Mouse (Mus musculus): ENCODE data around the gene Fgfr2. TPM values are rescaled to one million over a fixed set of nuclear protein-coding genes. Genes with fewer than 3 reads are reported as not detected.

Fgfr2 gene
- polyA plus RNA-seq, 1 experiment, result 14.8 TPM

DNA sequence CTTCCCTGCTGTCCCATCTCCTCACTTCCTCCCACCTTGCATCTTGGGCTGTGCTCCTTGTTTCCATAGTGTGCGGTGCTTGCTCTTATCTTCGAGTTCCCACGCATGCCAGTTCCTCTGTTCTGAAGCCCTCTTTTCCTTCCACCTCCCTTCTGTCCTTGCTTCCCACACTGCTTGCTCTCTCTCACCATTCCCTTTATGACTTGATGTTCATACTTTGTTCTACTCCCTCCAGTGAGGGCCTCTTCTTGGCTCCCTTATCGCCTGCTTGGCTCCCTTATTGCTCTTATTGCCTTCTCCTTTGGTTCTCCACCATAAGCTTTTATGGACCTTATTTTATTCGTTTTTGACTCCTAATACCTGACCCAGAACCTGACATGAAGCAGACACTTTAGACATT lies 2114.0 kb downstream of the Fgfr2 start:
- H3K27me3 ChIP-seq (replicated peaks; ENCODE audit: control insufficient read depth, insufficient read depth, low read length), result no peaks in the 10 kb centered on the region
- no peak overlapping the region for H3K4me3 ChIP-seq (ENCODE audit: insufficient read depth, low read depth, low read length)
- TF ChIP-seq CTCF (conservative IDR thresholded peaks at IDR 0.05; ENCODE audit: insufficient read depth, insufficient read length, low read depth, low read length) (no peak), POLR2A (IDR thresholded peaks at IDR 0.05; ENCODE audit: low read depth, low read length) (no peak)
- no peak for DNase-seq
- no peaks in the 10 kb centered on the region for H3K36me3 ChIP-seq (ENCODE audit: control insufficient read depth, insufficient read depth, low read length)
- no peak overlapping the region for H3K27ac ChIP-seq (ENCODE audit: insufficient read depth, low read depth, low read length)
- H3K4me1 ChIP-seq (ENCODE audit: control insufficient read depth, insufficient read depth, low read length), result no peaks in the 10 kb centered on the region
- WGBS, result 74% methylated on average over 5 of the region's 5 CpGs

DNA sequence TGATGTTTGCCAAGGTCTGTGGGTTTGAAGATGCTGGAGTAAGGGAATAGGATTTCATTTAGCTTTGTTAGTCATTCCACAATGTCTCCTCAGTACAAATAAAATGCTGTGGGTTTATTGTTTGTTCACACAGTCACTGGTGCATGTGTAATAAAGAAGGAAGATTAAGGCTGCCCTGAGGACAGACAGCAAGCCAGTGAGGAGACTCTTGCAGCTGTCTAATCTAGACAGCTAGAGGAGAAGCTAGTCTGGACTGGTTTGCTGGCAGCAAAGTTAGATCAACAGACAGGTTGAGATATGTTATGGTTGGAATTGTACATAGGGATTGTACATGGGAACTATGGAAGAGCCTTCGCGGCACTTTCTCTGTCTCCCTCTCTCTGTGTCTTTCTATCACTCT lies 2115.9 kb downstream of the Fgfr2 start:
- no peak for DNase-seq
- TF ChIP-seq CTCF (conservative IDR thresholded peaks at IDR 0.05; ENCODE audit: insufficient read depth, insufficient read length, low read depth, low read length) (no peak), POLR2A (IDR thresholded peaks at IDR 0.05; ENCODE audit: low read depth, low read length) (no peak)

DNA sequence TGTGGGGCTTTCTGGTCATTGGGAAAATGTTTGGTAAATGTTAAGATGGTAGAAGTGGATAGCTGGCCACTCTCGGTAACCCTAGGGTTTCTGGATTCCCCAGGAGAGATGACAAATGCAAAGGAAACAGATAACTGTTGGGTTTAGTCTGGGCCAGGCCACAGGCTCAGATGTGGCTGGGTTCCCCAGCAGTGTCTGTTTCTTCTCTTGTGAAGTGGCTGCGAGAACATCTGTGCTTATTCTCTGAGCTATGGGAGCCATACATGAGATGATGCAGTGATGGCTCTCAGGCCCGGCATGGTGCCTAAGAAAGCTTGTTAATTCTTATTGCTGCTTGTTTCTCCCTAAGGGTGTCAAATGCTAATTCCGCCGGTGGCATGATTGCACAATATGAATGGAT lies 2119.1 kb downstream of the Fgfr2 start:
- Histone ChIP-seq H3K36me3 (ENCODE audit: control insufficient read depth, insufficient read depth, low read length) (no peaks in the 10 kb centered on the region), H3K4me1 (ENCODE audit: control insufficient read depth, insufficient read depth, low read length) (no peaks in the 10 kb centered on the region), H3K27me3 (replicated peaks; ENCODE audit: control insufficient read depth, insufficient read depth, low read length) (no peaks in the 10 kb centered on the region), H3K4me3 (ENCODE audit: insufficient read depth, low read depth, low read length) (no peak overlapping the region), H3K27ac (ENCODE audit: insufficient read depth, low read depth, low read length) (no peak overlapping the region)
- no peak for TF ChIP-seq POLR2A (IDR thresholded peaks at IDR 0.05; ENCODE audit: low read depth, low read length)
- TF ChIP-seq CTCF (conservative IDR thresholded peaks at IDR 0.05; ENCODE audit: insufficient read depth, insufficient read length, low read depth, low read length), result no peak
- no peak for DNase-seq
- WGBS, result 94% methylated on average over 5 of the region's 5 CpGs

More for the DNA sequence above, 2115.9 kb downstream of the Fgfr2 start:
- Histone ChIP-seq H3K36me3 (ENCODE audit: control insufficient read depth, insufficient read depth, low read length) (no peaks in the 10 kb centered on the region), H3K4me1 (ENCODE audit: control insufficient read depth, insufficient read depth, low read length) (no peaks in the 10 kb centered on the region), H3K27ac (ENCODE audit: insufficient read depth, low read depth, low read length) (no peak overlapping the region), H3K4me3 (ENCODE audit: insufficient read depth, low read depth, low read length) (no peak overlapping the region), H3K27me3 (replicated peaks; ENCODE audit: control insufficient read depth, insufficient read depth, low read length) (no peaks in the 10 kb centered on the region)
- 94% methylated on average over 2 of the region's 2 CpGs for WGBS

DNA sequence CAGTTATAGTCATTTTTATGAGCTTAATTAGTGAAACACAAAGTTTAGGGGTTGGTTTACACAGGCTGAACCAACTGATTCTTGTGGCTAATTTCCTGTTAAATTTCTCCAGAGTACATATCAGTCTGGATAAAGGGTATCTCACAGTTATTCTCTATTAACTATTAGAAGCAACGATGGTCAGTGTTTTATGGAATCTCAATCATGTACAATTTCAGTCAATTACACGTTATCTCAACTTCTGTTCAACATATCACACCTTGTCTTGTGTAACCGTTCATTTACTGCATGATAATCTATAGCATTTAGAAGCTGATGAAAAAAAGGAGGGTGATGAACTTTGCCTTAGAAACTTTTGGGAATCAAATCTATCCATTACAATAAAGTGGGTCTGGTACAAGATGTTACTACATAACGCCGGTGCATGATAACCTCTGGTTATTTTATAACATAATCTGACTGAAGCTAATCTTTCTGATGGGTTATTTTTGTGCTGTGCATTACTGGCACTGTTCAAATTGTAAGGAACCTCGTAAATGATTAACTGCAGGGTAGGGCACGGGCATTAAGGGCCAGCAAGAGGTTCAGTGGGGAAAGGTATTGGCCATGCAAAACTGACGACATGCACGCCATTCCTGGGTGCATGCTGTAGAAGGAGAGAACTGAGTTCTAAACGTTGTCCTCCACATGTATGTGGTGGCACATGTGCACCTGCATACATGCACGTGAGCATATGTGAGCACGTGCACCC lies 2121.0 kb downstream of the Fgfr2 start:
- no peak overlapping the region for H3K27ac ChIP-seq (ENCODE audit: insufficient read depth, low read depth, low read length)
- no peaks in the 10 kb centered on the region for H3K27me3 ChIP-seq (replicated peaks; ENCODE audit: control insufficient read depth, insufficient read depth, low read length)
- TF ChIP-seq CTCF (conservative IDR thresholded peaks at IDR 0.05; ENCODE audit: insufficient read depth, insufficient read length, low read depth, low read length) (no peak), POLR2A (IDR thresholded peaks at IDR 0.05; ENCODE audit: low read depth, low read length) (no peak)
- DNase-seq, result no peak
- no peak overlapping the region for H3K4me3 ChIP-seq (ENCODE audit: insufficient read depth, low read depth, low read length)
- no peaks in the 10 kb centered on the region for H3K4me1 ChIP-seq (ENCODE audit: control insufficient read depth, insufficient read depth, low read length)
- no peaks in the 10 kb centered on the region for H3K36me3 ChIP-seq (ENCODE audit: control insufficient read depth, insufficient read depth, low read length)
- 64% methylated on average over 12 of the region's 12 CpGs for WGBS

DNA sequence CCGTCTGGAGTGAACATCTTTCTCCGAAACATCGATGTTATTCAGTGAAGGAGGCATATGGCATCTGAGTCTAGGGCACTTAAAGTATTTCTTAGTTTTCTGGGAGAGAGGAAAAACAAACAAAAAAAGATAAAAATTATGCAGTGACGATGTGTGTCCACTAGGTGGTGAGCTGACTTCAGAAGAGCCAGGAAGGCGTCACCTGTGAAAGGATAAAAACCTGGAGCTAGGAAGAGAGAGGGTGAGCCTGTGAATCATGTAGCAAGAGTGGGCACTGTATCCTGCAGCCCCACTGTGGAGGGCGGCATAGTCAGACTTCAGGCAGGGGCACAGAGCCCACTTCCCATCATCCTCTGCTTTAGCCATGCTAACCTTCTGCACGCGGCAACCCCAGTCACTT lies 2129.2 kb downstream of the Fgfr2 start:
- WGBS, result 51% methylated on average over 8 of the region's 8 CpGs
- no peaks in the 10 kb centered on the region for H3K27me3 ChIP-seq (replicated peaks; ENCODE audit: control insufficient read depth, insufficient read depth, low read length)
- no peak overlapping the region for H3K4me3 ChIP-seq (ENCODE audit: insufficient read depth, low read depth, low read length)
- no peaks in the 10 kb centered on the region for H3K4me1 ChIP-seq (ENCODE audit: control insufficient read depth, insufficient read depth, low read length)
- H3K27ac ChIP-seq (ENCODE audit: insufficient read depth, low read depth, low read length), result no peak overlapping the region
- DNase-seq, result peak; percentile 29
- H3K36me3 ChIP-seq (ENCODE audit: control insufficient read depth, insufficient read depth, low read length), result no peaks in the 10 kb centered on the region
- peak; percentile 66 for TF ChIP-seq CTCF (conservative IDR thresholded peaks at IDR 0.05; ENCODE audit: insufficient read depth, insufficient read length, low read depth, low read length)
- no peak for TF ChIP-seq POLR2A (IDR thresholded peaks at IDR 0.05; ENCODE audit: low read depth, low read length)

DNA sequence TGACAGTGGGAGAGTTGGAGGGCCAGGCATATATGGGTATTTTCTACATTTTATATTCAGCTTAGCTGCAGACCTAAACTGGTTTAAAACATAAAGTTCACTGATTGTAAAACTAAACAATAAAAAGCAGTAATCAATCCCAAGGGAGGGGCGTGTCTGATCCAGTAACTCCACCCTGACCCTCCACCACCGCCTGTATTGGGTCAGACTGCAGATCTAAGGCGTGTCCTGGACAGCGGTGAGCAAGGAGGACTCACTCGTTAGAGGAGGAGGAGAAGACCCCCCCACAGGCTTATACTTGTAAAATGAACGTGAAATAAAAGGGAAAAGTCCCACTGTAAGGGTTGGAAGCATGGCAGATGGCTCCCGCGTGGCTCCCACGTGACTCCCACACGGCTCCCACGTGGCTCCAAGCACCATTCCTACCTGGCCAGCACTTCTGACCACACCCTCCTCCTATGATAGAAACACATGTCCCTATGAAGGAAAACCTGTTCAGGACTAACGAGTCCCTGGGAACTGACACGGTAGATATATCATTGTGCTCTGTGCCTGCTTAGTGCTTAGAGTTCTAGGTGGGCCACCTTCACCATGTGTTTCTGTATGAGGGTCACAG lies 2131.9 kb downstream of the Fgfr2 start:
- no peak overlapping the region for H3K27ac ChIP-seq (ENCODE audit: insufficient read depth, low read depth, low read length)
- WGBS, result 78% methylated on average over 13 of the region's 13 CpGs
- H3K27me3 ChIP-seq (replicated peaks; ENCODE audit: control insufficient read depth, insufficient read depth, low read length), result no peaks in the 10 kb centered on the region
- no peaks in the 10 kb centered on the region for H3K36me3 ChIP-seq (ENCODE audit: control insufficient read depth, insufficient read depth, low read length)
- DNase-seq, result no peak
- TF ChIP-seq CTCF (conservative IDR thresholded peaks at IDR 0.05; ENCODE audit: insufficient read depth, insufficient read length, low read depth, low read length), result no peak
- no peak for TF ChIP-seq POLR2A (IDR thresholded peaks at IDR 0.05; ENCODE audit: low read depth, low read length)
- H3K4me1 ChIP-seq (ENCODE audit: control insufficient read depth, insufficient read depth, low read length), result no peaks in the 10 kb centered on the region
- no peak overlapping the region for H3K4me3 ChIP-seq (ENCODE audit: insufficient read depth, low read depth, low read length)

DNA sequence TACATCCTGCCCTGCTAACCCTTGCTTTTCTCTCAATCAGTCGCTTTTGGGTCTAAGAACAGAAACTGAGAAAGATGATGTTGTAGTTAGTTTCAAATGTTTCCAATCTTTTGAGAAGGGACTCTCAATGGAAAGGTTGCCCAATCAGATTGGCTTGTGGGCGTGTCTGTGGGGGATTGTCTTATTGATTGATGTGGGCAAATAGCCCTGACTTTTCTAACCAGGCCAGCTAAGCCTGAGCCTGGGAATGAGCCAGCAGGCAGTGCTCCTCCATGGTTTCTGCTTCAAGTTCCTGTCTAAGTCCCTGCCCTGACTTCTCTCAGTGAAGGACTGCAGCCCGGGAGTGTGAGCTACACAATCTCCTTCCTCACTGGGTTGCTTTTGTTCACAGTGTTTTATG lies 2133.8 kb downstream of the Fgfr2 start:
- no peaks in the 10 kb centered on the region for H3K27me3 ChIP-seq (replicated peaks; ENCODE audit: control insufficient read depth, insufficient read depth, low read length)
- H3K4me3 ChIP-seq (ENCODE audit: insufficient read depth, low read depth, low read length), result no peak overlapping the region
- TF ChIP-seq POLR2A (IDR thresholded peaks at IDR 0.05; ENCODE audit: low read depth, low read length) (no peak), CTCF (conservative IDR thresholded peaks at IDR 0.05; ENCODE audit: insufficient read depth, insufficient read length, low read depth, low read length) (no peak)
- no peaks in the 10 kb centered on the region for H3K36me3 ChIP-seq (ENCODE audit: control insufficient read depth, insufficient read depth, low read length)
- DNase-seq, result no peak
- WGBS, result 86% methylated on average over 3 of the region's 3 CpGs
- no peaks in the 10 kb centered on the region for H3K4me1 ChIP-seq (ENCODE audit: control insufficient read depth, insufficient read depth, low read length)
- no peak overlapping the region for H3K27ac ChIP-seq (ENCODE audit: insufficient read depth, low read depth, low read length)

Measured in kidney, adult 2 months (tissue).